Mouse (Mus musculus) hematopoietic stem cell, adult 5-6 weeks (primary cell): Measurements from ENCODE around the gene Bicc1. TPM values are rescaled to one million over a fixed set of nuclear protein-coding genes. Genes with fewer than 3 reads are reported as not detected.

ENCODE experiments used
- ATAC-seq, 2 experiments: fragments of 125-278 bp in 1 of 2; replicated peaks in 1 of 2; 2 replicates each; pipeline ENCODE4 v1.8.0; 2016 to 2017; ENCODE audit warnings: inconsistent platforms in 2 of 2, mild to moderate bottlenecking in 2 of 2, moderate number of reproducible peaks in 2 of 2, low read depth in 1 of 2, moderate TSS enrichment in 1 of 2; ENCODE audit not compliant: low FRiP score in 2 of 2, poor library complexity in 2 of 2, severe bottlenecking in 2 of 2, insufficient read depth in 1 of 2, low TSS enrichment in 1 of 2
- total RNA-seq: library from RNA; stranded (forward); fragments of 172-1452, 232-1000 nt; gene quantifications from 2 replicates; pipeline ENCODE4 v1.2.3, GENCODE M21; 2017

The Bicc1 gene
- total RNA-seq, 1 experiment from 2014 or later = 0.40 TPM

GRCm38 (mm10) chr10:71100815-71101499 lies 58.5 kb downstream of the Bicc1 start:
- no peak for ATAC-seq

- no peak for ATAC-seq
Measured at GRCm38 (mm10) chr10:71094707-71095254, 64.7 kb downstream of the Bicc1 start.

- ATAC-seq = no peak
Measured at GRCm38 (mm10) chr10:71093312-71093711, 66.2 kb downstream of the Bicc1 start.

GRCm38 (mm10) chr10:71087359-71087716 lies 72.2 kb downstream of the Bicc1 start:
- no peak for ATAC-seq

- no peak for ATAC-seq
Measured at GRCm38 (mm10) chr10:71086571-71087358, 72.7 kb downstream of the Bicc1 start.

GRCm38 (mm10) chr10:71082986-71083385 lies 76.5 kb downstream of the Bicc1 start:
- ATAC-seq = no peak

GRCm38 (mm10) chr10:71078856-71079255 lies 80.6 kb downstream of the Bicc1 start:
- no peak for ATAC-seq

GRCm38 (mm10) chr10:71065009-71065408 lies 94.5 kb downstream of the Bicc1 start:
- no peak for ATAC-seq

GRCm38 (mm10) chr10:71064576-71064975 lies 94.9 kb downstream of the Bicc1 start:
- ATAC-seq = no peak

GRCm38 (mm10) chr10:71062151-71062550 lies 97.3 kb downstream of the Bicc1 start:
- ATAC-seq = no peak

GRCm38 (mm10) chr10:71060269-71060668 lies 99.2 kb downstream of the Bicc1 start:
- no peak for ATAC-seq

GRCm38 (mm10) chr10:71058616-71059247 lies 100.8 kb downstream of the Bicc1 start:
- no peak for ATAC-seq

GRCm38 (mm10) chr10:71058070-71058469 lies 101.4 kb downstream of the Bicc1 start:
- no peak for ATAC-seq

- no peak for ATAC-seq
Measured at GRCm38 (mm10) chr10:71052748-71053147, 106.8 kb downstream of the Bicc1 start.

GRCm38 (mm10) chr10:71052208-71052607 lies 107.3 kb downstream of the Bicc1 start:
- no peak for ATAC-seq

- ATAC-seq = no peak
Measured at GRCm38 (mm10) chr10:71050722-71051333, 108.7 kb downstream of the Bicc1 start.

GRCm38 (mm10) chr10:71049294-71049693 lies 110.2 kb downstream of the Bicc1 start:
- no peak for ATAC-seq

- no peak for ATAC-seq
Measured at GRCm38 (mm10) chr10:71044410-71044809, 115.1 kb downstream of the Bicc1 start.
